10 mouse cellular contexts compared by ENCODE assay signal in the genomic region with DNA sequence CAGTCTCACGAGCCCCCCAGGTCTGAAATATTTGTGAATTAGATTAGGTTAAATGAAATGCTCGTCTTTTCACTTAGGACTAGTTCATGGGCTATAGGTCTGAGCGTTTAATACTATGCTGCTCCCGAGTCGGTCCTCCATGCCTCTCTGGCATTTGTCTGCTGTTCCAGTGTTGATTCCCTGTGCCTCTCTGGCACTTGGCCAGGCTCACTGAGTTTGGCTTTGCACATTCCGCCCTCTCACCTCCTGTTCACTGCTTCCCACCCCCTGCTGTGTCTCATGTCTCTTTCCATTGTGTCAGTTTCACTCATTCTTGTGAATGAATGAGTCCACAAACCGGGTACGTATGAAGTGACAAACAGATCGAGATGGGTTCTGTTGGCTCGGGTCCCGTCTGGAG.
DNase-seq lines count a peak whose midpoint lies in the region; ATAC-seq lines count a peak whose summit lies in the region.
"Had no signal": no experiment of that assay in that cellular context is flagged by ENCODE, and none has a peak within 500 bp of the region (broad histone marks: within the 10 kb centered on the region; RNA-seq: fewer than 3 reads in every experiment).

No protein-coding gene starts in this region.

- H3K4me1 ChIP-seq in forebrain, embryonic 14.5 days (ENCODE audit: control insufficient read depth, insufficient read depth, low read length): no peaks in the 10 kb centered on the region
- H3K4me1 ChIP-seq in forebrain, embryonic 10.5 days: no peaks in the 10 kb centered on the region
- H3K4me1 ChIP-seq: limb, embryonic 15.5 days; neural tube, embryonic 12.5 days had no signal

- WGBS in forebrain, embryonic 14.5 days: 61% methylated on average over 11 of the region's 11 CpGs
- 88% methylated on average over 11 of the region's 11 CpGs for WGBS in forebrain, embryonic 10.5 days

- no peak overlapping the region for H3K9ac ChIP-seq in forebrain, embryonic 14.5 days (ENCODE audit: low read length)
- H3K9ac ChIP-seq: limb, embryonic 15.5 days; neural tube, embryonic 12.5 days had no signal

- no peak for ATAC-seq in forebrain, embryonic 14.5 days
- no peak for ATAC-seq in monocyte, adult 5-6 weeks (replicated peaks; ENCODE audit: insufficient number of reproducible peaks, low FRiP score, low TSS enrichment, poor library complexity, severe bottlenecking)
- no peak for ATAC-seq in inflammation-experienced regulatory T-cells, adult 6 months

- no peak overlapping the region for H3K4me3 ChIP-seq in forebrain, embryonic 14.5 days (ENCODE audit: low read depth, low read length)
- no peak overlapping the region for H3K4me3 ChIP-seq in forebrain, embryonic 10.5 days
- H3K4me3 ChIP-seq: limb, embryonic 15.5 days; neural tube, embryonic 12.5 days had no signal

- no peak overlapping the region for H3K27ac ChIP-seq in forebrain, embryonic 14.5 days (ENCODE audit: low read depth, low read length)
- no peak overlapping the region for H3K27ac ChIP-seq in forebrain, embryonic 10.5 days
- H3K27ac ChIP-seq: limb, embryonic 15.5 days; neural tube, embryonic 12.5 days had no signal

- DNase-seq in forebrain, embryonic 14.5 days (ENCODE audit: low spot score): peak; percentile 38
- DNase-seq in forebrain, embryonic 10.5 days (ENCODE audit: extremely low spot score, low spot score): no peak
- peak; percentile 61 for DNase-seq in Muller cell, postnatal 12 days (ENCODE audit: inconsistent ontology term)
- peak; percentile 81 to 86 for DNase-seq in cerebellum, postnatal 14 days
- DNase-seq in left cerebral cortex, adult 8-10 months (ENCODE audit: low spot score in 2 of 2): peak; percentile 23 to 80
- DNase-seq in spleen, adult 12 weeks (ENCODE audit: low spot score): no peak

- H3K36me3 ChIP-seq in forebrain, embryonic 14.5 days (ENCODE audit: control insufficient read depth, insufficient read depth, low read length): 0 out of 2 replicates have a peak, but pooled peaks cover 6% of the 10 kb centered on the region
- no peaks in the 10 kb centered on the region for H3K36me3 ChIP-seq in forebrain, embryonic 10.5 days (replicated peaks)
- H3K36me3 ChIP-seq: limb, embryonic 15.5 days; neural tube, embryonic 12.5 days had no signal

- no peak overlapping the region for H3K4me2 ChIP-seq in forebrain, embryonic 14.5 days (ENCODE audit: low read length)
- H3K4me2 ChIP-seq: limb, embryonic 15.5 days; neural tube, embryonic 12.5 days had no signal

- H3K9me3 ChIP-seq in forebrain, embryonic 14.5 days (replicated peaks; ENCODE audit: control insufficient read depth, low read length): no peaks in the 10 kb centered on the region
- no peaks in the 10 kb centered on the region for H3K9me3 ChIP-seq in forebrain, embryonic 10.5 days
- H3K9me3 ChIP-seq: limb, embryonic 15.5 days; neural tube, embryonic 12.5 days had no signal

- H3K27me3 ChIP-seq in forebrain, embryonic 14.5 days (replicated peaks; ENCODE audit: control insufficient read depth, insufficient read depth, low read length): no peaks in the 10 kb centered on the region
- H3K27me3 ChIP-seq in forebrain, embryonic 10.5 days (ENCODE audit: poor library complexity, severe bottlenecking): no peaks in the 10 kb centered on the region; the same call in 1 of the 2 replicates
- H3K27me3 ChIP-seq: limb, embryonic 15.5 days; neural tube, embryonic 12.5 days had no signal

Comparison
In these comparisons a context has a peak if more than half of its experiments do, and no peak if none do; other contexts are left out.
1. DNase-seq: peak in forebrain, embryonic 14.5 days (single experiment), Muller cell, postnatal 12 days (single experiment), cerebellum, postnatal 14 days (2 of 2) and left cerebral cortex, adult 8-10 months (2 of 2); none in forebrain, embryonic 10.5 days (single experiment) and spleen, adult 12 weeks (single experiment).